Mouse (Mus musculus): ENCODE results near the gene Arfrp1.

DNA sequence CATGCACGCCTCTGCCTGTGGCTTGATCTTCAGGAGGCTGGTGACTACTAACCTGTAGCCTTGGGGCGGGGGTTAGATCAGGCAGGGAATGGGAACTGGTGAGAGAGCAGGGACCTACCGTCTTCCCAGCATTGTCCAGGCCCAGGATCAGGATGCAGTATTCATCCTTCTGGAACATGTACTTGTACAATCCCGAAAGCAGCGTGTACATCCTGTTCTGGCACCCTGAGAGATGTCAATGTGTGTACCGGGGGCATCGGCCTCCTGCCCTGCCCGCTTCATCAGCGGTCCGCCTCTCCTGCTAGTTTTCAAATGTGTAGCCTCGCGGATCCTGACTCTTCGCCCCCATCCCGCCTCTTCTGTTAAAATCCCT, 731 bp downstream of the Arfrp1 start:
- TF ChIP-seq HCFC1 (IDR thresholded peaks at IDR 0.05; ENCODE audit: borderline replicate concordance, insufficient read depth, low read length) (no peak), ZC3H11A (IDR thresholded peaks at IDR 0.05; ENCODE audit: borderline replicate concordance, low read depth, low read length) (no peak), ZNF384 (IDR thresholded peaks at IDR 0.05; ENCODE audit: low read depth, low read length) (no peak), MAFK (IDR thresholded peaks at IDR 0.05; ENCODE audit: insufficient read depth, low read depth, low read length) (no peak)
